Mouse (Mus musculus) forebrain, embryonic 15.5 days (tissue): ENCODE measurements around the gene Zmynd10. TPM values are rescaled to one million over a fixed set of nuclear protein-coding genes. Genes with fewer than 3 reads are reported as not detected.
A peak's percentile ranks its signal among the peaks of the same experiment; 100 is the strongest.

Experiments
- ATAC-seq: fragments of 200-750 bp; cut with Nextera tagmentation; replicated peaks from 2 replicates; pipeline ENCODE4 v1.8.0; 2017; ENCODE audit warnings: mild to moderate bottlenecking, moderate TSS enrichment, moderate library complexity
- H3K27ac ChIP-seq: fragments of 300-500 bp; sonication (generic); replicated peaks from 2 replicates; pipeline ENCODE4 v1.5.1; 2015; ENCODE audit warnings: mild to moderate bottlenecking, inconsistent platforms
- H3K27me3 ChIP-seq: fragments of 300-500 bp; sonication (generic); 2 replicates; pipeline ENCODE4 v1.6.1; 2015; ENCODE audit warnings: inconsistent platforms
- H3K36me3 ChIP-seq: fragments of 300-500 bp; sonication (generic); 2 replicates; pipeline ENCODE4 v1.6.1; 2015; ENCODE audit warnings: mild to moderate bottlenecking, inconsistent platforms
- H3K4me1 ChIP-seq: fragments of 300-500 bp; sonication (generic); 2 replicates; pipeline ENCODE4 v1.6.1; 2015; ENCODE audit warnings: inconsistent platforms
- H3K4me2 ChIP-seq: fragments of 300-500 bp; sonication (generic); replicated peaks from 2 replicates; pipeline ENCODE4 v1.6.1; 2015; ENCODE audit warnings: mild to moderate bottlenecking, inconsistent platforms
- H3K4me3 ChIP-seq: fragments of 300-500 bp; sonication (generic); 2 replicates; pipeline ENCODE4 v1.5.1; 2015; ENCODE audit warnings: mild to moderate bottlenecking, inconsistent platforms
- H3K9ac ChIP-seq: fragments of 300-500 bp; sonication (generic); replicated peaks from 2 replicates; pipeline ENCODE4 v1.6.1; 2015; ENCODE audit warnings: mild to moderate bottlenecking, inconsistent platforms
- H3K9me3 ChIP-seq: fragments of 300-500 bp; sonication (generic); 2 replicates; pipeline ENCODE4 v1.6.1; 2016; ENCODE audit warnings: inconsistent platforms
- WGBS: fragments of 180-500 bp; shearing (Covaris S2); methylation state at CpG from one replicate; pipeline ENCODE4 v1.1.7; 2015; ENCODE audit warnings: mixed read lengths; 5-methylcytosine and 5-hydroxymethylcytosine counted together
- polyA plus RNA-seq: library from polyadenylated mRNA; unstranded; fragments of >200 nt; fragmentation: Nextera tagmentation; extraction: Ambion mirVana; gene quantifications from 2 replicates; pipeline ENCODE4 v1.2.1, GENCODE M21; 2015

Zmynd10 gene
- 3.7 and 4.6 TPM in 2 replicates for polyA plus RNA-seq

GRCm38 (mm10) chr9:107547026-107547425 is at the start of gene Zmynd10:
TSS of gene Zmynd10 (plus strand) at chr9:107547298.
- peak within 1 kb of the TSS; percentile 12 for H3K4me3 ChIP-seq
- WGBS, result 4% methylated on average over 20 of the region's 20 CpGs
- peaks cover 42% of the 10 kb centered on the region for H3K4me1 ChIP-seq
- peaks cover 17% of the 10 kb centered on the region for H3K36me3 ChIP-seq
- peak within 1 kb of the TSS; percentile 60 for H3K27ac ChIP-seq
- peak within 1 kb of the TSS; percentile 41 for H3K4me2 ChIP-seq
- ATAC-seq, result peak; percentile 67
- peaks cover 20% of the 10 kb centered on the region for H3K27me3 ChIP-seq
- H3K9ac ChIP-seq, result no peak within 1 kb of the TSS
- no peaks in the 10 kb centered on the region for H3K9me3 ChIP-seq

GRCm38 (mm10) chr9:107500708-107501286 is 46.3 kb upstream of the Zmynd10 start:
- Histone ChIP-seq H3K27me3 (no peaks in the 10 kb centered on the region), H3K4me2 (no peak overlapping the region), H3K36me3 (no peaks in the 10 kb centered on the region), H3K27ac (no peak overlapping the region), H3K4me3 (no peak overlapping the region), H3K9me3 (no peaks in the 10 kb centered on the region), H3K4me1 (peaks cover 19% of the 10 kb centered on the region), H3K9ac (no peak overlapping the region)
- 94% methylated on average over 3 of the region's 3 CpGs for WGBS
- ATAC-seq, result no peak

GRCm38 (mm10) chr9:107502131-107502846 is 44.8 kb upstream of the Zmynd10 start:
- Histone ChIP-seq H3K9ac (no peak overlapping the region), H3K4me3 (no peak overlapping the region), H3K36me3 (no peaks in the 10 kb centered on the region), H3K27ac (no peak overlapping the region), H3K4me1 (peaks cover 34% of the 10 kb centered on the region), H3K9me3 (no peaks in the 10 kb centered on the region), H3K27me3 (no peaks in the 10 kb centered on the region), H3K4me2 (no peak overlapping the region)
- WGBS, result 79% methylated on average over 12 of the region's 12 CpGs
- no peak for ATAC-seq

GRCm38 (mm10) chr9:107504662-107505537 is 42.2 kb upstream of the Zmynd10 start:
- H3K27me3 ChIP-seq, result no peaks in the 10 kb centered on the region
- no peak overlapping the region for H3K4me3 ChIP-seq
- H3K4me2 ChIP-seq, result no peak overlapping the region
- H3K9me3 ChIP-seq, result no peaks in the 10 kb centered on the region
- peaks cover 51% of the 10 kb centered on the region for H3K4me1 ChIP-seq
- H3K27ac ChIP-seq, result peak overlapping the region; percentile 67
- ATAC-seq, result peak; percentile 21; the same call in 1 of the 2 replicates
- no peak overlapping the region for H3K9ac ChIP-seq
- H3K36me3 ChIP-seq, result no peaks in the 10 kb centered on the region
- WGBS, result 41% methylated on average over 19 of the region's 19 CpGs

GRCm38 (mm10) chr9:107508266-107508665 is 38.8 kb upstream of the Zmynd10 start:
- H3K4me3 ChIP-seq, result no peak overlapping the region
- peaks cover 65% of the 10 kb centered on the region for H3K4me1 ChIP-seq
- H3K4me2 ChIP-seq, result peak overlapping the region; percentile 18; the same call in 1 of the 2 replicates
- peak; percentile 49 for ATAC-seq
- no peaks in the 10 kb centered on the region for H3K36me3 ChIP-seq
- H3K9ac ChIP-seq, result no peak overlapping the region
- 34% methylated on average over 10 of the region's 10 CpGs for WGBS
- H3K27me3 ChIP-seq, result no peaks in the 10 kb centered on the region
- H3K27ac ChIP-seq, result peak overlapping the region; percentile 70
- H3K9me3 ChIP-seq, result no peaks in the 10 kb centered on the region

GRCm38 (mm10) chr9:107510384-107511100 is 36.6 kb upstream of the Zmynd10 start:
- Histone ChIP-seq H3K36me3 (no peaks in the 10 kb centered on the region), H3K4me2 (no peak overlapping the region), H3K4me3 (no peak overlapping the region), H3K27me3 (no peaks in the 10 kb centered on the region), H3K9ac (no peak overlapping the region), H3K27ac (no peak overlapping the region), H3K4me1 (peaks cover 51% of the 10 kb centered on the region), H3K9me3 (no peaks in the 10 kb centered on the region)
- no peak for ATAC-seq
- 79% methylated on average over 14 of the region's 14 CpGs for WGBS

GRCm38 (mm10) chr9:107511436-107511835 is 35.7 kb upstream of the Zmynd10 start:
- H3K4me3 ChIP-seq, result no peak overlapping the region
- H3K9ac ChIP-seq, result no peak overlapping the region
- H3K4me2 ChIP-seq, result no peak overlapping the region
- H3K36me3 ChIP-seq, result no peaks in the 10 kb centered on the region
- ATAC-seq, result no peak
- peak overlapping the region; percentile 19; the same call in 1 of the 2 replicates for H3K27ac ChIP-seq
- H3K4me1 ChIP-seq, result peaks cover 42% of the 10 kb centered on the region
- whole genome bisulfite sequencing, result 37% methylated on average over 8 of the region's 8 CpGs
- no peaks in the 10 kb centered on the region for H3K9me3 ChIP-seq
- H3K27me3 ChIP-seq, result no peaks in the 10 kb centered on the region

GRCm38 (mm10) chr9:107512326-107512725 is 34.8 kb upstream of the Zmynd10 start:
- Histone ChIP-seq H3K9me3 (no peaks in the 10 kb centered on the region), H3K36me3 (no peaks in the 10 kb centered on the region), H3K4me3 (no peak overlapping the region), H3K9ac (no peak overlapping the region), H3K4me2 (no peak overlapping the region), H3K4me1 (peaks cover 33% of the 10 kb centered on the region), H3K27ac (peak overlapping the region; percentile 19; the same call in 1 of the 2 replicates), H3K27me3 (no peaks in the 10 kb centered on the region)
- 47% methylated on average over 16 of the region's 16 CpGs for WGBS
- no peak for ATAC-seq

GRCm38 (mm10) chr9:107514303-107514955 is 32.7 kb upstream of the Zmynd10 start:
- H3K4me2 ChIP-seq, result no peak overlapping the region
- no peak overlapping the region for H3K27ac ChIP-seq
- peak; percentile 55 for ATAC-seq
- WGBS, result 28% methylated on average over 14 of the region's 14 CpGs
- H3K36me3 ChIP-seq, result no peaks in the 10 kb centered on the region
- peaks cover 16% of the 10 kb centered on the region for H3K4me1 ChIP-seq
- no peaks in the 10 kb centered on the region for H3K9me3 ChIP-seq
- H3K4me3 ChIP-seq, result no peak overlapping the region
- H3K27me3 ChIP-seq, result no peaks in the 10 kb centered on the region
- no peak overlapping the region for H3K9ac ChIP-seq

GRCm38 (mm10) chr9:107520331-107520730 is 26.8 kb upstream of the Zmynd10 start:
- H3K36me3 ChIP-seq, result no peaks in the 10 kb centered on the region
- H3K4me2 ChIP-seq, result no peak overlapping the region
- no peak overlapping the region for H3K4me3 ChIP-seq
- H3K27ac ChIP-seq, result no peak overlapping the region
- 38% methylated on average over 6 of the region's 6 CpGs for WGBS
- no peak for ATAC-seq
- H3K4me1 ChIP-seq, result peaks cover 5% of the 10 kb centered on the region
- H3K27me3 ChIP-seq, result peaks cover 4% of the 10 kb centered on the region; the same call in 1 of the 2 replicates
- no peaks in the 10 kb centered on the region for H3K9me3 ChIP-seq
- H3K9ac ChIP-seq, result no peak overlapping the region

GRCm38 (mm10) chr9:107521190-107521589 is 25.9 kb upstream of the Zmynd10 start:
- H3K4me1 ChIP-seq, result peaks cover 5% of the 10 kb centered on the region
- no peak overlapping the region for H3K4me2 ChIP-seq
- no peak for ATAC-seq
- H3K9me3 ChIP-seq, result no peaks in the 10 kb centered on the region
- no peak overlapping the region for H3K4me3 ChIP-seq
- no peak overlapping the region for H3K9ac ChIP-seq
- no peaks in the 10 kb centered on the region for H3K36me3 ChIP-seq
- no peak overlapping the region for H3K27ac ChIP-seq
- WGBS, result 56% methylated on average over 5 of the region's 5 CpGs
- peaks cover 13% of the 10 kb centered on the region; the same call in 1 of the 2 replicates for H3K27me3 ChIP-seq
